Mouse (Mus musculus) gonadal fat pad, adult 2 months (tissue): ENCODE measurements at regions not wholly inside any gene's neighbourhood (a gene's known extent, or its start where the extent isn't known, plus 50 kb on each side); places are given as distances from the start of the nearest gene placed in this dataset.
"Not testable (repeated sequence)": the region's sequence is repeated elsewhere in the genome, so short reads cannot be mapped to it uniquely, and the experiment has no call there.

ENCODE experiments used
- DNase-seq: peaks from one replicate; pipeline ENCODE4 v3.0.0-alpha.2; 2012; ENCODE audit warnings: low read depth

GRCm38 (mm10) chr11:7705312-7705764, 491.6 kb upstream of the Igfbp3 start:
- peak; percentile 3 for DNase-seq

- DNase-seq = no peak
Measured at GRCm38 (mm10) chr11:7697591-7697990, 483.9 kb upstream of the Igfbp3 start.

- not testable (repeated sequence) for DNase-seq
Measured at GRCm38 (mm10) chr11:7689701-7690100, 476.0 kb upstream of the Igfbp3 start.

GRCm38 (mm10) chr11:7672821-7673220, 459.1 kb upstream of the Igfbp3 start:
- no peak for DNase-seq

GRCm38 (mm10) chr11:7630637-7631036, 416.9 kb upstream of the Igfbp3 start:
- no peak for DNase-seq

- no peak for DNase-seq
Measured at GRCm38 (mm10) chr11:7625256-7625655, 411.5 kb upstream of the Igfbp3 start.

- no peak for DNase-seq
Measured at GRCm38 (mm10) chr11:7620320-7620719, 406.6 kb upstream of the Igfbp3 start.

GRCm38 (mm10) chr11:7610752-7611151, 397.0 kb upstream of the Igfbp3 start:
- DNase-seq = no peak

- DNase-seq = no peak
Measured at GRCm38 (mm10) chr11:7609921-7610320, 396.2 kb upstream of the Igfbp3 start.

- no peak for DNase-seq
Measured at GRCm38 (mm10) chr11:7606652-7607051, 392.9 kb upstream of the Igfbp3 start.

GRCm38 (mm10) chr11:7592010-7592409, 378.3 kb upstream of the Igfbp3 start:
- DNase-seq = no peak

- no peak for DNase-seq
Measured at GRCm38 (mm10) chr11:7583296-7583695, 369.6 kb upstream of the Igfbp3 start.

GRCm38 (mm10) chr11:7568484-7568883, 354.8 kb upstream of the Igfbp3 start:
- DNase-seq = no peak

- DNase-seq = no peak
Measured at GRCm38 (mm10) chr11:7562029-7562428, 348.3 kb upstream of the Igfbp3 start.

GRCm38 (mm10) chr11:7561437-7561836, 347.7 kb upstream of the Igfbp3 start:
- no peak for DNase-seq

- DNase-seq = no peak
Measured at GRCm38 (mm10) chr11:7555613-7556274, 342.0 kb upstream of the Igfbp3 start.

GRCm38 (mm10) chr11:7552154-7552553, 338.4 kb upstream of the Igfbp3 start:
- no peak for DNase-seq

GRCm38 (mm10) chr11:7547796-7548195, 334.1 kb upstream of the Igfbp3 start:
- DNase-seq = no peak

GRCm38 (mm10) chr11:7545621-7546020, 331.9 kb upstream of the Igfbp3 start:
- DNase-seq = no peak

GRCm38 (mm10) chr11:7534590-7534989, 320.9 kb upstream of the Igfbp3 start:
- DNase-seq = no peak

GRCm38 (mm10) chr11:7533327-7533726, 319.6 kb upstream of the Igfbp3 start:
- DNase-seq = no peak

GRCm38 (mm10) chr11:7531847-7532246, 318.1 kb upstream of the Igfbp3 start:
- DNase-seq = no peak

- no peak for DNase-seq
Measured at GRCm38 (mm10) chr11:7530482-7531148, 316.9 kb upstream of the Igfbp3 start.
